Mouse (Mus musculus): ENCODE data around the gene Plppr1. TPM values are rescaled to one million over a fixed set of nuclear protein-coding genes. Genes with fewer than 3 reads are reported as not detected.

The Plppr1 gene
- polyA plus RNA-seq, 1 experiment, result 0.51 TPM

DNA sequence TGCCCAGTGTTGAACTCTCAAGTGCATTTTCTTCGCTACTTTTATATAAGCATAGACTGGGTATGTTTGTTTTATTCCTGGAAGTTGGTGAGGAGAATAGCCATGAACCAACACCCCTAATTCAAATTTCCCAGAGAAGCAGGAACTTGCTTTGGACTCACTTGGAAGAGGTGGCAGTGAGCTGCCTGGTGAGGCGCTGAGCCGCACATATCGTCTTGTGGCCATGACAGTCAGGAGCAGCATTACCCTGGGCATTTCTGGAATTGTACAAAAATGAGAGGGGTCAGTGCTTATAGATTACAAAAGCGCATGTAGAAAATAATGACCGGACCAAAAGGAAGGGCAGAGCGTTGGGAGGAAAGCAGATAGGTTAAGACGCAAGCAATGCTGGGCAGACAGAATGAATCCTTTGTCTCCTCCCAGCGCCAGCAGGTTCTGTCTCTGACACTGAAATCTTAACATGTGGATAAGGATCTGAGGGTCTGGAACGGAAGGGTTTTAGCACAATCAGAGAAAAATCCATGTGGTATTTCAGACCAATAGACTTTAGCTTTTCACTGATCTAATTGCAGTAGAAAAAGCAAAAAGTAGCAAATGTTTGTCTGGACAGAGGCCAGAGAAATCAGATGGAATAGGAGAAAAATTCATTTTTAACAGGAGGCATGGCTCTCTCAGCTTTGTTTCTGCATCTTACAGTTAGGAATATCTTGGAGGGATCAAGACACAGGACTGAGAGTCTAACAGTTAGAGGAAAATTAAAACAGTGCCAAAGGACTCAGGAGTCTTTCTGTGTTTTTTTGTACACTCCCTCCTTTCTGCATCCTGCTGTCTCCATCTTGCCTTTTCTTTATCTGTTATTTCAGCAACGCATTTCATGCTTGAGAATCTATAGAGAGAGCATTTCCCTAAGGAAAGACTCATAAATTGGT, 153.8 kb downstream of the Plppr1 start:
- H3K27ac ChIP-seq (ENCODE audit: insufficient read depth, low read length), result no peak overlapping the region
- no peak for TF ChIP-seq CTCF (IDR thresholded peaks at IDR 0.05; ENCODE audit: borderline replicate concordance, insufficient read depth, low read length)
- TF ChIP-seq POLR2A (IDR thresholded peaks at IDR 0.05; ENCODE audit: low read depth, low read length), result no peak
- no peaks in the 10 kb centered on the region for H3K4me1 ChIP-seq (ENCODE audit: control insufficient read depth, insufficient read depth, low read length)
- H3K4me3 ChIP-seq (ENCODE audit: insufficient read depth, low read length), result no peak overlapping the region

DNA sequence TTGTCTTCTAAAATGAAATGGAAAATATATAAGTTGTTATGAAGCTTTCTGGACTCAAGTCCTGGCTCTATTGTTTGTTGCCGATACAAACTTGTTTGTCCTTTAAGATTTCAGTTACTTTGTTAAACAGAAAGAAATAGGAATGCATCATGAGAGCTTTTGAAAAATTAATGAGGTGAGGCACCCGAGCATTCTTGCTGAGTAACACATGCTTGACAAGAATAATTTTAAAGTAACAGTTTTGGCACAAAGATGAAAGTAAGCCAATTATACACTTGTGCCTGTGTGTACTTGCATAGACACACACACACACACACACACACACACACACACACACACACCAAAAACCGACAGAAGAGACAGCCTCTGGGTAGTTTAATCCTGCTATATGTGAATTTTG, 155.3 kb downstream of the Plppr1 start:
- TF ChIP-seq CTCF (IDR thresholded peaks at IDR 0.05; ENCODE audit: borderline replicate concordance, insufficient read depth, low read length), result no peak
- no peak for TF ChIP-seq POLR2A (IDR thresholded peaks at IDR 0.05; ENCODE audit: low read depth, low read length)
- H3K27ac ChIP-seq (ENCODE audit: insufficient read depth, low read length), result no peak overlapping the region
- no peaks in the 10 kb centered on the region for H3K4me1 ChIP-seq (ENCODE audit: control insufficient read depth, insufficient read depth, low read length)
- no peak overlapping the region for H3K4me3 ChIP-seq (ENCODE audit: insufficient read depth, low read length)

DNA sequence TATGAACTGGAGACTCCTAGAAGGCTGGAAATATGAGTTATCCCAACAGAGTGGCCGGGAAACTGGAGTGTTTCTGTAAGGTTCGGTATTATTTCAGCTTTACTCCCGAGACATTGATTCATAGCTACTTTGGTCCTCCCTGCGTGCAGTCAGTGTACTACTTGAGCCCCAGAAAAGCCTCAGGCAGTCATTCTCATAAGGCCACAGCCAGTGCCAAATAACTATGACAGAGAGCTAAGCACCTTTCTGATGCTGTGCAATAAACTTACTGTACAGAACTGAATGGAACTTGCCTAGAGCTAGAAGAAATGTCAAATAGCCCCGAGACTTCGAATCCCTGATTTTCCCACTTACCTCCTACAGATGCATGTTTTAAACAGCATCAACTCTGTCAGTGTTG, 164.4 kb downstream of the Plppr1 start:
- Histone ChIP-seq H3K4me1 (ENCODE audit: control insufficient read depth, insufficient read depth, low read length) (no peaks in the 10 kb centered on the region), H3K27ac (ENCODE audit: insufficient read depth, low read length) (no peak overlapping the region), H3K4me3 (ENCODE audit: insufficient read depth, low read length) (no peak overlapping the region)
- TF ChIP-seq POLR2A (IDR thresholded peaks at IDR 0.05; ENCODE audit: low read depth, low read length) (no peak), CTCF (IDR thresholded peaks at IDR 0.05; ENCODE audit: borderline replicate concordance, insufficient read depth, low read length) (no peak)

DNA sequence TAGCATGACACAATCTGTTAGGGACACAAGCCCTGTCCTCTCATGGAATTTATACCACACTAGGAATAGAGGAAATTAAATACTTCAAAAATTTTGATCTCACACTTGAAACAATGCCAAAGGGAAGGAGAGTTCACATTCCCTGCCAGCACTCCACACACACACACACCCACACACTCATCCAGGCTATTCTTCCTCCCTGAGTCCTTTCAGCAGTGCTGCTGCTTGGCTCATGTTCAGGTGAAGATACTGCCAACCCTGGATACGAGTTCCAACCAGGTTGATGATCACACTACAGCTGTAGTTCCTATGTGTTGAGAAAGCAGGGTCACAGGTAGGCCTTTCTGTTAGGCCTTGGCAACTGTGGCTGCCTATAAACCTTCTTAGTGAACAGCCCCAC, 165.9 kb downstream of the Plppr1 start:
- Histone ChIP-seq H3K4me1 (ENCODE audit: control insufficient read depth, insufficient read depth, low read length) (no peaks in the 10 kb centered on the region), H3K27ac (ENCODE audit: insufficient read depth, low read length) (no peak overlapping the region), H3K4me3 (ENCODE audit: insufficient read depth, low read length) (no peak overlapping the region)
- TF ChIP-seq CTCF (IDR thresholded peaks at IDR 0.05; ENCODE audit: borderline replicate concordance, insufficient read depth, low read length) (no peak), POLR2A (IDR thresholded peaks at IDR 0.05; ENCODE audit: low read depth, low read length) (no peak)

DNA sequence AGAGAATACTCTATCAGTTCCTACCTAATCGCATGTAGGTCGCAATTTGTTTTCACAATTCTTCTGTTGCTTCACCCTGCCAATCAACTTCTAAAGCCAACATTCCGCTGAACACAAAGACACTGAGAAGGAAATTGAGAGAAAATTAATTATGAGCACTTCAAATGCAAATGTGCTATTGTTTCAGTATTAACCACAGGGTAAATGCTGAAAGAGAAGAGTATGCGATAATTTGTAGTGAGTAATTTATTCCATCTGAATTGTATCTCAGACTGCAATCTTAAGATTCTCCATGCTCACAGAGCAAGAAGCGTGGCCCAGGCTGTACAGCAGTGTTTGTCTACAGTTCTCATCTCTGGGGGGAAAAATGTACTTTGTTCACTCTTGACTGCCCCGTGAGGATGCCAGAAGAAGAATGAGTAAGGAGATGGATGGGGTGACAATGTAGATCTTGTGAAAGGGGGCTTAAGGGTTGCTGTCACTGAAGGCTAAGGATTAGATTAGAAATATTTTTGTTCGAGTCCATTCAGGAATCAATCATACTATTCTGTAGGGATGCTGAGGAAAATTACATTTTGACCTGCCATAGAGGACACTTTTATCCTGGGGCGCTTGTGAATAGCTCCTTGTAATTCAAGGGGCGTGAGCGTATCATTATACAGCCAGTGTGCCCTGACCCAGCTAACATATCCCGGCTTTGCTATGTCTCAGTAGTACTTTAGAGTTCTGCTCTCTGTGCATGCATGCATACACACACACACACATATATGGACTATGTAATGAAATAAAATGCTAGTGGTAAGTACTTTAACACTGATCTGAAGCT, 173.3 kb downstream of the Plppr1 start:
- no peak overlapping the region for H3K27ac ChIP-seq (ENCODE audit: insufficient read depth, low read length)
- no peak overlapping the region for H3K4me3 ChIP-seq (ENCODE audit: insufficient read depth, low read length)
- TF ChIP-seq CTCF (IDR thresholded peaks at IDR 0.05; ENCODE audit: borderline replicate concordance, insufficient read depth, low read length) (no peak), POLR2A (IDR thresholded peaks at IDR 0.05; ENCODE audit: low read depth, low read length) (no peak)
- H3K4me1 ChIP-seq (ENCODE audit: control insufficient read depth, insufficient read depth, low read length), result no peaks in the 10 kb centered on the region

DNA sequence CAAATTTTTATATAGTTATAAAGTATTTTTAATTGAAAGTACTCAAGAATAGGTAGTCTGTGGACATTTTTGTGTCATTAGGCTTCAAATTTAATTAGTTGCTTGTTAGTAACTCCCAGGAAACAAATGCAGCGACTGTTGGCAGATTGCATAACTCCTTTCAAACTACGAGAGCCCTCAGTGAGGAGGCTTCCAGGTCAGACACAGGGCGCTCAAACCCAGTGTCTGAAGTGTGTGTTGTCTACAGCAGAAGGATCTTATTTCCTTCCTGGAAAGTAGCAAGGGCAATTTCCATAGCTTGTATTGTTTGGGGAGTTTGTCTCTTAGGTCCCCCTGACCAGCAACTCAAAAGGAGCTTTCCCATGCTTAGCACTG, 173.9 kb downstream of the Plppr1 start:
- H3K4me1 ChIP-seq (ENCODE audit: control insufficient read depth, insufficient read depth, low read length), result no peaks in the 10 kb centered on the region
- H3K4me3 ChIP-seq (ENCODE audit: insufficient read depth, low read length), result no peak overlapping the region
- TF ChIP-seq CTCF (IDR thresholded peaks at IDR 0.05; ENCODE audit: borderline replicate concordance, insufficient read depth, low read length) (no peak), POLR2A (IDR thresholded peaks at IDR 0.05; ENCODE audit: low read depth, low read length) (no peak)
- H3K27ac ChIP-seq (ENCODE audit: insufficient read depth, low read length), result no peak overlapping the region

DNA sequence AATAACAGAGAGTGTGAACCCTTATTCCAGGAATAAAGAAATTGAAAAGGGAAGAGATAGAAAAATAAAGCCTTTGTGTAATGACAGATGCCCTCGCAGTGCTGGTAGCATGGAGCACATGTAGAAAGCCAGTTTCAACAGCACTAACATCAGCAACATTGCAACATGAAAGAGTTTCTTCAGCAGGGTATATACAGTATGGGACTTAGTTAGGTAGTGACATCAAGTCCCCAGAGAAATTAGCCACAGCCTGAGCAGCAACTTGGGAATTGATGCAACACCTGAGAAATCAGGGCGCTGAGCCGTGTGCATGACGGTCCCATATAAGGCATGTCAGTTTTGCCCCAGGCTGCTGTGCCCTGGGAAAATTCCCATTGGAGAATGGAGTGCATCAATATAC, 179.0 kb downstream of the Plppr1 start:
- no peak for TF ChIP-seq POLR2A (IDR thresholded peaks at IDR 0.05; ENCODE audit: low read depth, low read length)
- TF ChIP-seq CTCF (IDR thresholded peaks at IDR 0.05; ENCODE audit: borderline replicate concordance, insufficient read depth, low read length), result no peak
- Histone ChIP-seq H3K4me1 (ENCODE audit: control insufficient read depth, insufficient read depth, low read length) (peaks cover 4% of the 10 kb centered on the region; the same call in 1 of the 2 replicates), H3K27ac (ENCODE audit: insufficient read depth, low read length) (no peak overlapping the region), H3K4me3 (ENCODE audit: insufficient read depth, low read length) (no peak overlapping the region)

DNA sequence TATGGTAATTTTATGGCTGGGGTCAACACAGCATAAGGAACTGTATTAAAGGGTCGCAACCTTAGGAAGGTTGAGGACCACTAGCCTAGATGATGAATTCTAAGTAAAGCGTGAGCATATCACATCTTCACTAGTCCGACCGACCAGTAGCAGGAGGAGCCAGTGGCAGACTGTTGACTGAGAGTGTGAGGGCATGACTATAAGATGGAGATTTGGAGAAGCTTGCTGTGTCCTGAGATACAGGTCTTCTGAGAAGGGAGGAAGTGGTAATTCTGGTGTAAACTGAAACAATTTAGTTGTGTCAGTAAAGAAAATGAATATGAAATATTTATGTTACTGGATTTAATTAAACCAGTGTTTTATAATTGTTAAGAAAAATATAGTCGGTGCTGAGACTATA, 180.4 kb downstream of the Plppr1 start:
- Histone ChIP-seq H3K27ac (ENCODE audit: insufficient read depth, low read length) (no peak overlapping the region), H3K4me1 (ENCODE audit: control insufficient read depth, insufficient read depth, low read length) (peaks cover 4% of the 10 kb centered on the region; the same call in 1 of the 2 replicates), H3K4me3 (ENCODE audit: insufficient read depth, low read length) (no peak overlapping the region)
- TF ChIP-seq POLR2A (IDR thresholded peaks at IDR 0.05; ENCODE audit: low read depth, low read length), result no peak
- TF ChIP-seq CTCF (IDR thresholded peaks at IDR 0.05; ENCODE audit: borderline replicate concordance, insufficient read depth, low read length), result no peak

DNA sequence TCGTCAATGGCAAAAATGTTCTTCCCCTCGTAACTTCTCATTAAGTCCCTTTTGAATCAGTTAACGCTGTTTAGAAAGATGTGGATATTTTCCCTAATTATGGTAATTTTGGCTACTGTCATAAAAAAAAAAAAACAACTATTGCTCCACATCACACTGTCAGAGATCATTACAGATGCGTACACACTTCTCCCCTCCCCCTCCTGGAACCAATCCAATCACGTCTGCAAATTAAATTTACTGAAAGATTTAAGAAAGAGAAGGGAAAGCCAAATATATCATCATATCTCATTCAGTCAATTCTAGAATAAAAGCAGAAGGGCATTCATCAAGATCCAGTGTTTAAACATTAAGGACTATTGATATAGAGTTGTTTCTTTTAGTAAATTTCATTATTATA, 185.7 kb downstream of the Plppr1 start:
- H3K4me1 ChIP-seq (ENCODE audit: control insufficient read depth, insufficient read depth, low read length), result no peaks in the 10 kb centered on the region
- H3K4me3 ChIP-seq (ENCODE audit: insufficient read depth, low read length), result no peak overlapping the region
- TF ChIP-seq POLR2A (IDR thresholded peaks at IDR 0.05; ENCODE audit: low read depth, low read length) (no peak), CTCF (IDR thresholded peaks at IDR 0.05; ENCODE audit: borderline replicate concordance, insufficient read depth, low read length) (no peak)
- H3K27ac ChIP-seq (ENCODE audit: insufficient read depth, low read length), result no peak overlapping the region

DNA sequence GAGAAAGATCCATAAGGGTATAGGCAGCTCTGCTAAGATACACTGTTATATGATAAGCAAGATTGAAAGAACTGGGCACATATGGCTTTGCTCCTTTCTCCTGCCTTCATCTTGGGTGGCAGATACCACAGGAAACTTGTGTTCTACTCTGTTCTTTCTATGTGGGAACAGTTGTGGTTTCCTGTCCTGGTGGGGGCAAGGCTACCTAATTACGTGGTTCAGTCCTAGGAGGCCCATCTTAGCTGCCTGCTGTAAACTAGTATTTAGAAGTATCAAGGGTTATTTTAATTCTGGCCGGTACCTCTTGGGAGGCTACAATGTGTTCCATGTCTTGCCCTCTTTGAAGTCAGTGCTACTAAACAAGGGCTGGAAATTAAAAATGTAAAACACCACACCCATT, 186.2 kb downstream of the Plppr1 start:
- Histone ChIP-seq H3K4me1 (ENCODE audit: control insufficient read depth, insufficient read depth, low read length) (no peaks in the 10 kb centered on the region), H3K27ac (ENCODE audit: insufficient read depth, low read length) (no peak overlapping the region), H3K4me3 (ENCODE audit: insufficient read depth, low read length) (no peak overlapping the region)
- TF ChIP-seq CTCF (IDR thresholded peaks at IDR 0.05; ENCODE audit: borderline replicate concordance, insufficient read depth, low read length), result no peak
- no peak for TF ChIP-seq POLR2A (IDR thresholded peaks at IDR 0.05; ENCODE audit: low read depth, low read length)

Measured in embryonic fibroblast, embryonic 13.5 days (primary cell).